Mouse (Mus musculus) left cerebral cortex, postnatal 4 days (tissue): ENCODE measurements around the gene Plpp4. TPM values are rescaled to one million over a fixed set of nuclear protein-coding genes. Genes with fewer than 3 reads are reported as not detected.

Experiments used
- DNase-seq: peaks from one replicate; pipeline ENCODE4 v3.0.0-alpha.2; 2022
- intact Hi-C: fragments of 180-260 bp; cut with DNase I; formaldehyde crosslinking; loops from one replicate; pipeline ENCODE4 v1.15.1; 2025
- total RNA-seq, 2 experiments: library from RNA; stranded (reverse); gene quantifications; 2 replicates each; pipeline ENCODE4 v1.2.3; 2021

Gene Plpp4
- total RNA-seq = 1 to 10 TPM; 4.8 to 7.4 TPM

DNA sequence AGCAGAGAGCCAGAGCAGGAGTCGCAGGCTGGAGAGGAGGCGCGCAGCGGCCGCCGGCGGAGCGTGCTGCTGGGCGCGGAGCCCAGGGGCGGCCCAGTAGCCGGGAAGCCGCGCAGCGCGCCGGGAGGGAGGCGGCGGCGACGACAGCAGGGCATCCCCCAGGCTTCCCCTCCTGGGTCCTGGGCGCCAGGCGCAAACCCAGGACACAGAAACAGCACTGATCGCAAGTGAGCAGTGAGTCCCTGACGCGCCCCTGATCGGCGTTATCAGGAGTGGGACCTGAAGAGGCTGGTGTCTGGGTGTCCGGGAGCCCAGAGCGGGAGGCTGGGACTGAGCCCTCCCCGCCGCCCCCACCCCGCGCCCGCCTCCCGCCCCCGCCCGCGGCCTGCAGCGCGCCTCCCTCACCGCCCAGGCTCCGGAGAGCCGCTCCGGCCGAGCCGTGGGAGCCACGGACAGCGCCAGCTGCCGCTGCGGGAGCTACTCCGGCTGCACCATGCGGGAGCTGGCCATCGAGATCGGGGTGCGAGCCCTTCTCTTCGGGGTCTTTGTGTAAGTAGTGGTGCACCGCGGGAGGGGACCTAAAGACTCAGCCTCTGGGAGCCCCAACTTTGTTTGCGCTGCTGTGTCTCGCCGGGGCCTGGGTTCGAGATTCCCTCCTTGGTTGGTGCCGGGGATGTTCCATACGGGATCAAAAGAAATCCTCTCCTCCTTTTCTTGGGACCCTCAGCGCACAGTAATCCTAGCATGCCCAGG lies at the start of gene Plpp4:
Plpp4 (plus strand) TSS at position 411 of the 753 bp plus-strand sequence.
- intact Hi-C loops = no loop called here
- DNase-seq = peak; percentile 26

GRCm38 (mm10) chr7:129215926-129216543 lies 40.8 kb upstream of the Plpp4 start:
- intact Hi-C loops = no loop called here
- peak; percentile 52 for DNase-seq

DNA sequence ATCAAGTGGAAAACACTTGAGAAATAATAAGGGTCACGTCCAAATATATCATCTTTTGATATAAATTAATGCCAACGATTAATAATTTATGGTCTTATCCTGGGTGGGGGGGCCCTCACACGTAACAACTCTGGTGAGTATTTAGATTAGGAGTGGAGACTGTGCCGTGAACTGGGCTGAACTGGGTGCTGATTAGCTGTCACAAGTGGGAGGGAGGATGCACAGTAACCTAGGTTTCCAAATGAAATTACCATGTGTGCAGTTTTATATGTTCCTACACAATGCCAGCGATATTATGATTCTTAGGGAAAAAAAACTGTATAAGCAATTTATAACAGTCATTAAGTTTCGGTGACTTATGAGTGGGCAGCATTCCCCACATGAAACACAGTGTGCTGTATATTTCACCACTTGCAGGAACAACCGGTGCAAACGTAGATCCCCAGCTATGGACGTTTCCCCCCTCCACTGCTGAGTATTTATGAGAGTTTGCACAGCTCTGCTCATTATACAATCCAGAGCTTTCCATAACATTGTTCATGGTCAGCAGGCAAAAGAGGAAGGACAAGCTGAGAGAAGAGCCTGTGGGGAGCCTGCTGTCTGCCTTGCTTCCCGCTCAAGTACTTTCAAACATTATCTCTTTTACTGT lies 40.2 kb upstream of the Plpp4 start:
- intact Hi-C loops = no loop called here
- DNase-seq = no peak

- intact Hi-C loops = no loop called here
- DNase-seq = peak; percentile 48
Observed at GRCm38 (mm10) chr7:129220948-129221347, 35.9 kb upstream of the Plpp4 start.

DNA sequence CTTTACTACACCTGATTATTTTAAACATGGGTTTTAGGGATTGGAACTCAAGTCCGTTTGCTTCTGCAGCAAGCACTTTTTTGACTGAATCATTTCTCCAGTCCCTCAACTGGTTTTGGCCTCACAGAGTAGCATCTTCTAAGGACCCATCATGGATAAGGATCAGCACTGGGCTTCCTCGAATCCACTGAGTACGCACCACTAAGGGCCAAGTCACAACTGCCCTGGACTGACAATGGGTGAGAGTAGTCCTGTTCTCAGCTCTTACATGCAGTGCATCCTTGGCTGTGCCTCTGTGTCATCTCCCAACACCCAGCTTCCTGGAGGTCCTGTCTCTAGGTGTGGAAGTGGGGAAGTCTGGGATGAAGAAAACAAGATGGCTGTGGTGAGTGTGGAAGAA lies 35.2 kb upstream of the Plpp4 start:
- no peak for DNase-seq
- intact Hi-C loops = no loop called here

DNA sequence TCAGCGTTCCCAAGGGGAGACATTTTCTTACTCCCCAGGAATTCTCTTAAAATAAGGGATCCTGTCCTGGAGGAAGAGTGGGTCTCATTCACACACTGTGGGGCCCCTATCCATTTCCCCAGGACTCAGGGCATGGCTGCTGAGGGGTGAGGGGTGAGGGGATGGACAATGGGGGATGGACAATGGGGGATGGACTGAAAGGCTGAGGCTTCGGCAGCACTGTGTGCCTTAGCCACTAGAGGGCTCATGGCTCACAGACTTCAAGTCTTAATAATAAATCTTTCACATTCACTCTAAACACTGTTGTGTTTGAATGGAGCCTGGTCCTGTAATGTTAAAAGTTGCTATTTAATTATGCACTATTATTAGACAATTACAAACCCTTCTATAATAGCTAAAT lies 21.4 kb upstream of the Plpp4 start:
- intact Hi-C loops = loop anchor here (1.0 kb wide), 1 partner anchor 272 kb away; no protein-coding TSS in a partner anchor
- peak; percentile 55 for DNase-seq

DNA sequence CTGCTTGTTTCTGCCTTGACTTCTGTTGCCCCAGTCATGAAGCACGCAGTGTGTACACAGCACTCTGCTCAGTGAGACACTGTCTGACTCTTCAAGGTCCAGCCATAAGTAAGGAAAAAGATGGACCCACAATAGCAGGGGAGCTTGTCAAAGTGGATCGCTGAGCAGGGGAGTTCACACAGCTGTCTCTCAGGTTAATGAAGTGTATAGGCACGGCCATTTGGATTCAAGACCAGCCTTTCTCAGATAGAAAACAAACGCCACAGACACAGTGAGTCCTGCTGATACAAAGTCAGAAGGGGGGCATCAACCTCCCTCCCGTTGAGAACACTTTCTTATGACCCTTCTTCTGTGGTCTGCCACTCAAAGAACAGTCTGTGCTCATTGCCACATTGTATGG lies 20.8 kb upstream of the Plpp4 start:
- intact Hi-C loops = loop anchor here (1.0 kb wide), 1 partner anchor 271 kb away; no protein-coding TSS in a partner anchor

GRCm38 (mm10) chr7:129250981-129251380 lies 5.8 kb upstream of the Plpp4 start:
- DNase-seq = no peak
- intact Hi-C loops = no loop called here

More for the DNA sequence above, 20.8 kb upstream of the Plpp4 start:
- no peak for DNase-seq

DNA sequence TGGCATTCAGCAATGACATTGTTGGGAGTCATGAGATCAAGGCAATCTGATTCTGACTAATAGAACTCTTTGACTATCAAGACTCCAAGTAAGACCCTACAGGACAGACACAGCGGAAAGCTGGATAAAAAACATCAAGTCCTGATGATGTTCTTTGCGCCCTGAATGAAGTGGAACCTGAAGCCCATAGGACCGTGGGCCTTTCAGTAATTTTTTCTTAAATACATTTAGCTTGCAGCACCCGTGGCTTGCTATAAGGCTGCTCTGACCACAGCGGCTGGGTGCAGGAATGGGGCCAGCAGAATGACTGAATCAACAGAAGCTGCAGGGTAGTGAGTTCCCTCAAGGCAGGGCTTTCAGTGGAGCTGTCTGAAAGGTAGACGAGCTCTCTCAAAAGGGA lies 3.4 kb upstream of the Plpp4 start:
- no peak for DNase-seq
- intact Hi-C loops = no loop called here

- intact Hi-C loops = no loop called here
- DNase-seq = no peak
Observed at GRCm38 (mm10) chr7:129254126-129254525, 2.7 kb upstream of the Plpp4 start.

- no peak for DNase-seq
- intact Hi-C loops = no loop called here
Observed at GRCm38 (mm10) chr7:129255406-129255805, 1.4 kb upstream of the Plpp4 start.

DNA sequence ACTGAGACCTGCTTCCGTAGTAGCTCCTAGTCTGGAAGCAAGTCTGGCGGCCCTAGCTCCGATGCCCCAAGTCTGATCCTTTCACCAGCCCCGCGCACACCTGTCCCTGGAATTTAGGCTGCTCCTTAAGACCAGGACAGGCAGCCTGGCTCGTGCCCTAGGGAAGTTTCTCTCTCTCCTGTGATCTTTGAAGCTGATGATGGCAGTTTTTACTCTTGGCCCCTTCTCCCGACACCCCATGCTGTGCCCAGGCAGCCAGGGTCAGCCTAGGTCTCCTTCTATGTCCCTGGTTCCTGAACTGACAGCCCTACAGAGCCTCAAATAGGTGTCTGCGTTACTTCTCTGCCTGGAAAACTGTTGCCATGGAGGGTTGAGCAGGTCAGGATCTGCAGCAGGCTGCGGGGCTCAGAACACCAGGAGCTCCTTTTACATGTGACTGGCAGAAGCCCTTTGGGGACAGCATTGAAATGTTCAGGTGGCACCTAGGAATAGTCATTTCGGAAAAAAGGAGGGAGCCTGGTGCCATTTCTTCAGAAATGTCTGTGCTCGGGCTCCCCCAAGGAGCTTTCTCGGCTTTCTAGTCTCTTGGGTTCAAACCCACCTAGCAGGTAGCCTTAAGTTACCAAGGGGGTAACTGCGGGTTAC lies 665 bp downstream of the Plpp4 start:
- intact Hi-C loops = no loop called here
- DNase-seq = no peak

DNA sequence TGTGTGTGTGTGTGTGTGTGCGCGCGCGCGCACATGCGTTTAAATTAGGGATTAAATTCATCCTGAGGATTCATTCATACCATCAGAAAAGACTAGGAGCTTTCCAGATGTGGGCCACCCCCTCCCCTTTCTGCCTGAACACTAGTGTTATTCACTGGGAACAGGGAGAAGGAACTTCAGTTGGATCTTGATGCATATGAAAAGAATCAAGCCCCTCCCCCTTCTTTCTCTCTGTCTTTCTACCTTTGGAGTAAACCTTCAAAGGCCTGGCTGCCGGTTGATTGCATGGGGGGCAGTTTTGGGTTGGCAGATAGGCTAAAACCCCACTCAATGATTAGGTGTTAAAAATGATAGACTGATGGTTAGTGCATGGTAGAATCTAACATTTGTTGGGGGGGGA lies 1.5 kb downstream of the Plpp4 start:
- no peak for DNase-seq
- intact Hi-C loops = no loop called here

DNA sequence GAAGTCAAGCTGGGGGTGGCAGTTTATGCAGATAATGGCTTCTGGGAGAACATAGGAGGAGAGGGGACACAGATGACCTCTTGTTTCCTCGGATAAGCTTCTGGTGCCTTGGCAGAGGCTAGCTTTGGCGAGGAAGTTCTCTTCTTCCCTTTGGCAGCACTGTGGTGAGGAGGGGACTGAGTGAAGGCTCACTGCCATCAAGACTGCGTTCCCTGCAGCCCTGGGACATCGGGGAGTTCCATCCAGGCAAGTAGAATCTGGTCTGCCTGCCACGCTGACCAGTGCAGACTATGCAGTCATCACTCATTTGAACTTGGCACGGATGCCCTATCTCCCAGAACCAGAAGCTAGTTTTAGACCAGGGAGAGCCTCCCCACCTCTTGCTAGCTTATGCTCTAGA lies 2.4 kb downstream of the Plpp4 start:
- DNase-seq = peak; percentile 51

DNA sequence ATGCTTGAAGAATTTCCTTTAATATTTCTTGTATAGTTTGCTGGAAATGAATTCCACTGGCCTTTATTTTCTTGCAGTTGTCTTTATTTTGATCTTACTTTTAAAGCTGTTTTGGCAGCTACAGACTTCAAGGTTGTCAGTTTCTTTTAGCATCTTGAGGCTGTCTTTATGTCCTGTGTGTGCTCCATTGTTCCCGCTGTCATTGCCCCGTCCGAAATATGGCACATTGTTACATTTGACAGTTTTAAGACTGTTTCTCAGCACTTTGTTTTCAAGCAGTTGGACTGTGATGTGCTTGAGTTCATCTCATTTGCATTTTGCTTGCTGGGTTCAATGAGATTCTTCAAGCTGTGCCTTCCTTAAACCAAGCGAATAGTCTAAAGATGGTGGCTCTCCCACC lies 17.0 kb downstream of the Plpp4 start:
- intact Hi-C loops = no loop called here
- no peak for DNase-seq

More for the DNA sequence above, 2.4 kb downstream of the Plpp4 start:
- intact Hi-C loops = no loop called here

- no peak for DNase-seq
- intact Hi-C loops = no loop called here
Observed at GRCm38 (mm10) chr7:129274726-129275125, 17.9 kb downstream of the Plpp4 start.

DNA sequence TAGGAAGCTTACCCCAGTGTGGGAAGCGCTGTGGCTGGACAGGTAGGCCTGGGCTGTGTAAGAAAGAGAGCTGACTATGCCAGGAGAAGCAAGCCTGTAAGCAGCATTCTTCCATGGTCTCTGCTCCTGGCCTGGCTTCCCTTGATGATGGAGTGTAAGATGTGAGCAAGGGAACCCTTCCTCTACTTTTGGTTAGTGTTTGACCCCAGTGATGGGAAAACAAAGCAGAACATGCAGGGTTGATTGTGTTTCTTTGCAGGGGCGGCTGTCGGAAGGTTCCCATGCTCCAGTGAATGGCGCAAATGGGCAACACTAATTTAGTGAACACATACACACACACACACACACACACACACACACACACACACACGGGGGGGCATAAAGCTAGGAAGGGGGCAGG lies 20.9 kb downstream of the Plpp4 start:
- intact Hi-C loops = no loop called here
- no peak for DNase-seq

DNA sequence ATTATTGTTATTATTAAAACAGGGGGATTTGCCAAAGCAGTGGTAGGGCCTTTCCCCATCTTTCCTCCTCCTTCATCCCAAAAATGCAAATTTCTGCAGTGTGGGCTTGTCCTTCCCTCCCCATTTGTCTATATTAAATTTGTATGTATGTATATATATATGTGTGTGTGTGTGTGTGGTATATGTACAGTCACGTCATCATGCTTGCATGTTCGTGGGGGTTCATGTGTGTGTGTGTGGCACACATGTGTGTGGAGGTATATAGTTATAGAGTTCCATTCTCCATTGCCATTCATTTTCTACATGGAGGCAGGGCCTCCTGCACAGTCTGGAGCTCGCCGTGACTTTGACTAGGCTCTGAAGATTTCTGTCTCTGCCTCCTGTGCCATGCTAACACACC lies 22.0 kb downstream of the Plpp4 start:
- intact Hi-C loops = no loop called here
- no peak for DNase-seq

GRCm38 (mm10) chr7:129279261-129279660 lies 22.4 kb downstream of the Plpp4 start:
- intact Hi-C loops = no loop called here
- DNase-seq = no peak

- no peak for DNase-seq
- intact Hi-C loops = no loop called here
Observed at GRCm38 (mm10) chr7:129281966-129282365, 25.1 kb downstream of the Plpp4 start.

- DNase-seq = no peak
- intact Hi-C loops = no loop called here
Observed at GRCm38 (mm10) chr7:129285186-129285868, 28.5 kb downstream of the Plpp4 start.
